Mouse (Mus musculus): Measurements from ENCODE around the gene Abcf2.

Gene Abcf2

GRCm38 (mm10) chr5:24601911-24602750, 24.9 kb upstream of the Abcf2 start:
- no peak for DNase-seq (ENCODE audit: low spot score in 2 of 2)

GRCm38 (mm10) chr5:24601071-24601835, 24.0 kb upstream of the Abcf2 start:
- DNase-seq (ENCODE audit: low spot score in 2 of 2) = no peak

GRCm38 (mm10) chr5:24600236-24600635, 23.0 kb upstream of the Abcf2 start:
- DNase-seq (ENCODE audit: low spot score in 2 of 2) = no peak

GRCm38 (mm10) chr5:24599137-24599536, 21.9 kb upstream of the Abcf2 start:
- DNase-seq (ENCODE audit: low spot score in 2 of 2) = no peak

- peak; percentile 46 to 67 for DNase-seq (ENCODE audit: low spot score in 2 of 2)
Observed at GRCm38 (mm10) chr5:24598570-24599006, 21.3 kb upstream of the Abcf2 start.

GRCm38 (mm10) chr5:24597901-24598569, 20.8 kb upstream of the Abcf2 start:
- no peak for DNase-seq (ENCODE audit: low spot score in 2 of 2)

- DNase-seq (ENCODE audit: low spot score in 2 of 2) = peak; percentile 77 to 84
Observed at GRCm38 (mm10) chr5:24597221-24597728, 20.0 kb upstream of the Abcf2 start.

- DNase-seq (ENCODE audit: low spot score in 2 of 2) = peak in 1 of 2 experiments; percentile 33
Observed at GRCm38 (mm10) chr5:24596519-24597171, 19.4 kb upstream of the Abcf2 start.

GRCm38 (mm10) chr5:24595786-24596380, 18.6 kb upstream of the Abcf2 start:
- no peak for DNase-seq (ENCODE audit: low spot score in 2 of 2)

GRCm38 (mm10) chr5:24595261-24595660, 18.0 kb upstream of the Abcf2 start:
- no peak for DNase-seq (ENCODE audit: low spot score in 2 of 2)

GRCm38 (mm10) chr5:24594346-24594745, 17.1 kb upstream of the Abcf2 start:
- DNase-seq (ENCODE audit: low spot score in 2 of 2) = no peak

- DNase-seq (ENCODE audit: low spot score in 2 of 2) = no peak
Observed at GRCm38 (mm10) chr5:24593928-24594327, 16.7 kb upstream of the Abcf2 start.

- DNase-seq (ENCODE audit: low spot score in 2 of 2) = no peak
Observed at GRCm38 (mm10) chr5:24593230-24593629, 16.0 kb upstream of the Abcf2 start.

- DNase-seq (ENCODE audit: low spot score in 2 of 2) = no peak
Observed at GRCm38 (mm10) chr5:24592471-24593160, 15.3 kb upstream of the Abcf2 start.

GRCm38 (mm10) chr5:24591796-24592470, 14.7 kb upstream of the Abcf2 start:
- DNase-seq (ENCODE audit: low spot score in 2 of 2) = no peak

- DNase-seq (ENCODE audit: low spot score in 2 of 2) = no peak
Observed at GRCm38 (mm10) chr5:24591268-24591721, 14.0 kb upstream of the Abcf2 start.

GRCm38 (mm10) chr5:24589511-24590500, 12.5 kb upstream of the Abcf2 start:
- no peak for DNase-seq (ENCODE audit: low spot score in 2 of 2)

- no peak for DNase-seq (ENCODE audit: low spot score in 2 of 2)
Observed at GRCm38 (mm10) chr5:24587200-24587577, 9.9 kb upstream of the Abcf2 start.

Data from natural killer cell, adult 2 months (primary cell).